Mouse (Mus musculus) cortical plate, adult 2 months (tissue): ENCODE measurements around the gene Gpatch11.

Source experiments
- CTCF ChIP-seq: fragments of 200-500 bp; IDR thresholded peaks from 2 replicates; pipeline ENCODE4 v1.5.1; 2011; ENCODE audit warnings: mild to moderate bottlenecking, control low read depth, low read length; ENCODE audit not compliant: insufficient read depth; ENCODE audit errors: extremely low read depth
- POLR2A ChIP-seq: fragments of 200-500 bp; IDR thresholded peaks from 2 replicates; pipeline ENCODE4 v1.6.1; 2011; ENCODE audit warnings: mild to moderate bottlenecking, low read length, control low read depth; ENCODE audit not compliant: insufficient read depth; ENCODE audit errors: extremely low read depth

DNA sequence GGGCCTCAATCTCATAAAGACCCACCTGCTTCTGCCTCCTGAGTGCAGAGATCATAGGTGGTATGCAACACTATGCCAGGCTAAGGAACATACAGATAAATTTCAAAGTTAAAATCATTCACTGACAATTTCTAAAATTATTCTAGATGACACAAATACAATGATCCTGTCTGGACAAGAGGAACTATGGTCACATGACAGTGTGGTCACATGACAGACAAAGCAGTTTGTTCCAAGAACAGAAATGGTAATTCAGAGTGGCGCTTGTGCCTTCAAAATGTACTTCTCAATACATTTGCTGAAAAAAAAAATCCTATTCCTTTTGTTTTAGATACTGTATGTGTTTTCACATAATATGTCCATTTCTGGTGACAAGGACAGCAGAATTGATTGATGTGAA, 38.1 kb upstream of the Gpatch11 start:
- TF ChIP-seq CTCF (no peak), POLR2A (no peak)
